Mouse (Mus musculus) cerebellum, adult 2 months (tissue): ENCODE measurements around the gene Fcf1. TPM values are rescaled to one million over a fixed set of nuclear protein-coding genes. Genes with fewer than 3 reads are reported as not detected.
A peak's percentile ranks its signal among the peaks of the same experiment; 100 is the strongest.

Experiments
- DNase-seq, 2 experiments: peaks; one replicate each; pipeline ENCODE4 v3.0.0; 2021
- H3K27ac ChIP-seq: fragments of 200-500 bp; 2 replicates; pipeline ENCODE4 v1.5.1; 2012; ENCODE audit warnings: low read length, control low read depth, inconsistent platforms; ENCODE audit not compliant: insufficient read depth
- H3K27me3 ChIP-seq: fragments of 200-500 bp; 2 replicates; pipeline ENCODE4 v1.6.1; 2012; ENCODE audit warnings: inconsistent platforms, mild to moderate bottlenecking, low read length, moderate library complexity; ENCODE audit not compliant: control insufficient read depth, insufficient read depth
- H3K4me1 ChIP-seq: fragments of 200-500 bp; 2 replicates; pipeline ENCODE4 v1.6.1; 2011; ENCODE audit warnings: low read length; ENCODE audit not compliant: control insufficient read depth, insufficient read depth
- H3K4me3 ChIP-seq: fragments of 200-500 bp; replicated peaks from 2 replicates; pipeline ENCODE3; 2011; ENCODE audit warnings: mild to moderate bottlenecking, low read depth, low read length, control low read depth; ENCODE audit not compliant: insufficient read depth
- CTCF ChIP-seq: fragments of 200-500 bp; IDR thresholded peaks from 2 replicates; pipeline ENCODE4 v1.5.1; 2011; ENCODE audit warnings: low read depth, mild to moderate bottlenecking, control low read depth, low read length, moderate library complexity, borderline replicate concordance; ENCODE audit not compliant: insufficient read depth
- POLR2A ChIP-seq: fragments of 200-500 bp; IDR thresholded peaks from 2 replicates; pipeline ENCODE4 v1.6.1; 2011; ENCODE audit warnings: low read length, control low read depth, borderline replicate concordance; ENCODE audit not compliant: insufficient read depth
- WGBS: fragments of 180-500 bp; shearing (Covaris S2); methylation state at CpG from one replicate; pipeline ENCODE4 v1.1.7; 2018; 5-methylcytosine and 5-hydroxymethylcytosine counted together
- polyA plus RNA-seq: library from polyadenylated mRNA; depleted of rRNA; stranded (reverse); fragments of >200 nt; gene quantifications from 2 replicates; pipeline ENCODE4 v1.2.3, GENCODE M21; 2012; rRNA removed

The Fcf1 gene
- polyA plus RNA-seq, 1 experiment, result 88.6 TPM

DNA sequence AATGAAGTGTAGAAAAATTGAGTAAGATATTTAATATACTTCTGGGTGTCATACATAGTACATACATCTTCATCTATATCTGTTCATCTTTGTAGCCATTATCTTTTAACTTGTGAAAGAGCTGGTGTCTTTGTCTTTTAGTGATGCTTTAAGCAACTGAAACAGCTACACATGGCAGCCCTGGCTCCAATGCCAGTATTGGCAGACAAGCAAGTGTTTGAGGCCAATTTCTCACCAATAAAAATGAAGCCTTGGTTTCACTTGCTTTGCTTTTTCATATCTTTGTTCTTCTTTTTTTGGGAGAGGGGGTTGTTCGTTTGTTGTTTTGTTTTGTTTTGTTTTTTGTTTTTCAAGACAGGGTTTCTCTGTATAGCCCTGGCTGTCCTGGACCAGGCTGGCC, 35.5 kb downstream of the Fcf1 start:
- Histone ChIP-seq H3K4me1 (no peaks in the 10 kb centered on the region; the same call in 1 of the 2 replicates), H3K27ac (no peak overlapping the region), H3K4me3 (no peak overlapping the region), H3K27me3 (no peaks in the 10 kb centered on the region)
- DNase-seq, result peak; percentile 19 to 37
- TF ChIP-seq POLR2A, result no peak
- no peak for TF ChIP-seq CTCF
- WGBS, result 67% methylated on average over 1 of the region's 1 CpGs

- no peaks in the 10 kb centered on the region; the same call in 1 of the 2 replicates for H3K4me1 ChIP-seq
- DNase-seq, result peak in 1 of 2 experiments; percentile 14
- no peaks in the 10 kb centered on the region for H3K27me3 ChIP-seq
- no peak overlapping the region for H3K4me3 ChIP-seq
- no peak for TF ChIP-seq CTCF
- TF ChIP-seq POLR2A, result no peak
- H3K27ac ChIP-seq, result no peak overlapping the region
Observed at GRCm38 (mm10) chr12:85007021-85007420, 36.3 kb downstream of the Fcf1 start.

GRCm38 (mm10) chr12:85009776-85010175, 39.1 kb downstream of the Fcf1 start:
- H3K4me1 ChIP-seq, result no peaks in the 10 kb centered on the region; the same call in 1 of the 2 replicates
- H3K27ac ChIP-seq, result no peak overlapping the region
- TF ChIP-seq CTCF (no peak), POLR2A (no peak)
- no peaks in the 10 kb centered on the region for H3K27me3 ChIP-seq
- no peak for DNase-seq
- no peak overlapping the region for H3K4me3 ChIP-seq
- 92% methylated on average over 1 of the region's 1 CpGs for WGBS

- peak; percentile 18 to 38 for DNase-seq
- H3K27me3 ChIP-seq, result no peaks in the 10 kb centered on the region
- H3K4me3 ChIP-seq, result no peak overlapping the region
- no peaks in the 10 kb centered on the region; the same call in 1 of the 2 replicates for H3K4me1 ChIP-seq
- TF ChIP-seq POLR2A (no peak), CTCF (no peak)
- H3K27ac ChIP-seq, result 0 out of 2 replicates have a peak overlapping the region, but pooled peaks have one; percentile 7
- WGBS, result 14% methylated on average over 2 of the region's 2 CpGs
Observed at GRCm38 (mm10) chr12:85010541-85010940, 39.8 kb downstream of the Fcf1 start.

GRCm38 (mm10) chr12:85012185-85012584, 41.5 kb downstream of the Fcf1 start:
- 94% methylated on average over 2 of the region's 2 CpGs for WGBS
- TF ChIP-seq CTCF (no peak), POLR2A (no peak)
- H3K4me3 ChIP-seq, result no peak overlapping the region
- H3K4me1 ChIP-seq, result no peaks in the 10 kb centered on the region; the same call in 1 of the 2 replicates
- no peaks in the 10 kb centered on the region for H3K27me3 ChIP-seq
- DNase-seq, result no peak
- no peak overlapping the region for H3K27ac ChIP-seq

GRCm38 (mm10) chr12:85022071-85022470, 51.4 kb downstream of the Fcf1 start:
- 98% methylated on average over 1 of the region's 1 CpGs for WGBS
- Histone ChIP-seq H3K4me1 (no peaks in the 10 kb centered on the region), H3K27me3 (no peaks in the 10 kb centered on the region), H3K27ac (no peak overlapping the region), H3K4me3 (no peak overlapping the region)
- TF ChIP-seq POLR2A (no peak), CTCF (no peak)
- DNase-seq, result no peak

GRCm38 (mm10) chr12:85032710-85033109, 62.0 kb downstream of the Fcf1 start:
- Histone ChIP-seq H3K4me1 (no peaks in the 10 kb centered on the region), H3K27me3 (no peaks in the 10 kb centered on the region), H3K27ac (no peak overlapping the region), H3K4me3 (no peak overlapping the region)
- WGBS, result 93% methylated on average over 2 of the region's 2 CpGs
- TF ChIP-seq POLR2A (no peak), CTCF (peak; percentile 17; the same call in 1 of the 2 replicates)
- DNase-seq, result no peak

Other genes with a start within 250 kb of the Fcf1 start
- 54.3 and 56.3 TPM in 2 replicates for gene Npc2, start 197.7 kb upstream of the Fcf1 start, polyA plus RNA-seq
- gene Isca2, start 197.6 kb upstream of the Fcf1 start, polyA plus RNA-seq, result 110 and 111 TPM in 2 replicates
- gene Ltbp2, start 94.4 kb upstream of the Fcf1 start, polyA plus RNA-seq, result 18.2 and 25.0 TPM in 2 replicates
- gene Arel1, start within 50 bp of the Fcf1 start, polyA plus RNA-seq, result 57.2 and 60.3 TPM in 2 replicates
- gene Ylpm1, start 25.4 kb downstream of the Fcf1 start, polyA plus RNA-seq, result 62.4 and 64.0 TPM in 2 replicates
- gene Prox2, start 139.9 kb downstream of the Fcf1 start, polyA plus RNA-seq, result 1.6 and 1.9 TPM in 2 replicates
- gene Dlst, start 139.9 kb downstream of the Fcf1 start, polyA plus RNA-seq, result 180 and 185 TPM in 2 replicates
- 35.2 and 36.5 TPM in 2 replicates for gene Rps6kl1, start 180.4 kb downstream of the Fcf1 start, polyA plus RNA-seq
- gene Pgf, start 206.9 kb downstream of the Fcf1 start, polyA plus RNA-seq, result 5.1 and 6.1 TPM in 2 replicates
- gene Eif2b2, start 248.6 kb downstream of the Fcf1 start, polyA plus RNA-seq, result 105 and 109 TPM in 2 replicates